Mouse (Mus musculus) frontal cortex, postnatal 36 days (tissue): Measurements from ENCODE around the gene Uap1.

Source experiments
- DNase-seq, 2 experiments: peaks; one replicate each; pipeline ENCODE4 v3.0.0; 2022; ENCODE audit warnings: low spot score in 2 of 2

The Uap1 gene

GRCm38 (mm10) chr1:170174814-170175332 is at the start of gene Uap1:
Gene Uap1 (minus strand): TSS chr1:170174957.
- peak; percentile 95 to 98 for DNase-seq

GRCm38 (mm10) chr1:170223276-170223675 is 48.5 kb upstream of the Uap1 start:
- DNase-seq, result no peak

- no peak for DNase-seq
Measured at GRCm38 (mm10) chr1:170220351-170220750, 45.6 kb upstream of the Uap1 start.

- peak in 1 of 2 experiments; percentile 36 for DNase-seq
Measured at GRCm38 (mm10) chr1:170218091-170218884, 43.5 kb upstream of the Uap1 start.

- DNase-seq, result no peak
Measured at GRCm38 (mm10) chr1:170215590-170215989, 40.8 kb upstream of the Uap1 start.

GRCm38 (mm10) chr1:170214757-170215522 is 40.2 kb upstream of the Uap1 start, which contains the start of gene Uhmk1:
Gene Uhmk1 (minus strand): TSS chr1:170215397.
- peak; percentile 87 to 89 for DNase-seq

- no peak for DNase-seq
Measured at GRCm38 (mm10) chr1:170214383-170214756, 39.6 kb upstream of the Uap1 start.

GRCm38 (mm10) chr1:170213181-170213879 is 38.6 kb upstream of the Uap1 start:
- no peak for DNase-seq

- no peak for DNase-seq
Measured at GRCm38 (mm10) chr1:170206395-170206794, 31.6 kb upstream of the Uap1 start.

- no peak for DNase-seq
Measured at GRCm38 (mm10) chr1:170200379-170200778, 25.6 kb upstream of the Uap1 start.

GRCm38 (mm10) chr1:170196211-170196610 is 21.5 kb upstream of the Uap1 start:
- DNase-seq, result no peak

GRCm38 (mm10) chr1:170191925-170192324 is 17.2 kb upstream of the Uap1 start:
- no peak for DNase-seq

- DNase-seq, result no peak
Measured at GRCm38 (mm10) chr1:170190225-170190624, 15.5 kb upstream of the Uap1 start.

GRCm38 (mm10) chr1:170188601-170189000 is 13.8 kb upstream of the Uap1 start:
- DNase-seq, result peak; percentile 15 to 33

- peak; percentile 24 to 59 for DNase-seq
Measured at GRCm38 (mm10) chr1:170186531-170186930, 11.8 kb upstream of the Uap1 start.

GRCm38 (mm10) chr1:170185137-170185536 is 10.4 kb upstream of the Uap1 start:
- DNase-seq, result no peak

- no peak for DNase-seq
Measured at GRCm38 (mm10) chr1:170182706-170183105, 7.9 kb upstream of the Uap1 start.

- DNase-seq, result no peak
Measured at GRCm38 (mm10) chr1:170176661-170177239, 2.0 kb upstream of the Uap1 start.

- DNase-seq, result no peak
Measured at GRCm38 (mm10) chr1:170175848-170176247, 1.1 kb upstream of the Uap1 start.

- peak in 1 of 2 experiments; percentile 28 for DNase-seq
Measured at GRCm38 (mm10) chr1:170173991-170174813, 555 bp downstream of the Uap1 start.

GRCm38 (mm10) chr1:170167781-170168180 is 7.0 kb downstream of the Uap1 start:
- DNase-seq, result no peak
